Mouse (Mus musculus): ENCODE measurements around the gene Tmem63a. TPM values are rescaled to one million over a fixed set of nuclear protein-coding genes. Genes with fewer than 3 reads are reported as not detected.
"Not testable (repeated sequence)": the region's sequence is repeated elsewhere in the genome, so short reads cannot be mapped to it uniquely, and the experiment has no call there.

Gene Tmem63a
- 2.5 and 5.4 TPM in 2 replicates for polyA plus RNA-seq (2015; fragmentation: Nextera tagmentation; extraction: Ambion mirVana)

GRCm38 (mm10) chr1:180942166-180943031 lies at the start of gene Tmem63a:
Gene Tmem63a (plus strand): TSS chr1:180942344.
- Histone ChIP-seq H3K4me1 (peaks cover 25% of the 10 kb centered on the region), H3K4me3 (replicated peaks) (peak within 1 kb of the TSS; percentile 53), H3K9ac (replicated peaks) (peak within 1 kb of the TSS; percentile 36), H3K4me2 (peak within 1 kb of the TSS; percentile 93), H3K27ac (replicated peaks) (no peak within 1 kb of the TSS; the same call in 1 of the 2 replicates), H3K27me3 (replicated peaks) (peaks cover 50% of the 10 kb centered on the region), H3K36me3 (no peaks in the 10 kb centered on the region), H3K9me3 (replicated peaks) (no peaks in the 10 kb centered on the region)
- peak; percentile 42; the same call in 1 of the 2 replicates for ATAC-seq (ENCODE audit: low FRiP score)
- WGBS, result under 1% methylated on average over 73 of the region's 73 CpGs

- ATAC-seq (ENCODE audit: low FRiP score), result no peak
- H3K9me3 ChIP-seq (replicated peaks), result no peaks in the 10 kb centered on the region
- H3K4me3 ChIP-seq (replicated peaks), result no peak within 1 kb of the TSS
- WGBS, result 68% methylated on average over 10 of the region's 10 CpGs
- no peak within 1 kb of the TSS for H3K9ac ChIP-seq (replicated peaks)
- peaks cover 11% of the 10 kb centered on the region for H3K4me1 ChIP-seq
- no peak within 1 kb of the TSS for H3K27ac ChIP-seq (replicated peaks)
- H3K36me3 ChIP-seq, result no peaks in the 10 kb centered on the region
- H3K27me3 ChIP-seq (replicated peaks), result peaks cover 31% of the 10 kb centered on the region
- H3K4me2 ChIP-seq, result peak within 1 kb of the TSS; percentile 48
Measured at GRCm38 (mm10) chr1:180892808-180893207, 49.3 kb upstream of the Tmem63a start, which contains the start of gene Lefty2. Gene Lefty2 (plus strand): TSS chr1:180893108.

GRCm38 (mm10) chr1:180894088-180894987 lies 47.8 kb upstream of the Tmem63a start:
- 4% methylated on average over 48 of the region's 51 CpGs for WGBS
- not testable (repeated sequence) for H3K9me3 ChIP-seq (replicated peaks); H3K36me3 ChIP-seq; H3K9ac ChIP-seq (replicated peaks); H3K27ac ChIP-seq (replicated peaks); ATAC-seq (ENCODE audit: low FRiP score); H3K4me1 ChIP-seq
- H3K4me3 ChIP-seq (replicated peaks), result peak overlapping the region; percentile 27
- peak overlapping the region; percentile 48 for H3K4me2 ChIP-seq
- H3K27me3 ChIP-seq (replicated peaks), result peaks cover 31% of the 10 kb centered on the region

GRCm38 (mm10) chr1:180901107-180901506 lies 41.0 kb upstream of the Tmem63a start:
- H3K4me2 ChIP-seq, result no peak overlapping the region
- no peak overlapping the region for H3K27ac ChIP-seq (replicated peaks)
- ATAC-seq (ENCODE audit: low FRiP score), result no peak
- 2% methylated on average over 4 of the region's 4 CpGs for WGBS
- H3K9ac ChIP-seq (replicated peaks), result no peak overlapping the region
- H3K36me3 ChIP-seq, result peaks cover 1% of the 10 kb centered on the region; the same call in 1 of the 2 replicates
- H3K4me3 ChIP-seq (replicated peaks), result no peak overlapping the region
- peaks cover 19% of the 10 kb centered on the region for H3K4me1 ChIP-seq
- no peaks in the 10 kb centered on the region; the same call in 1 of the 2 replicates for H3K27me3 ChIP-seq (replicated peaks)
- no peaks in the 10 kb centered on the region for H3K9me3 ChIP-seq (replicated peaks)

- H3K27me3 ChIP-seq (replicated peaks), result no peaks in the 10 kb centered on the region
- peaks cover 24% of the 10 kb centered on the region for H3K4me1 ChIP-seq
- H3K9me3 ChIP-seq (replicated peaks), result no peaks in the 10 kb centered on the region
- no peak overlapping the region for H3K27ac ChIP-seq (replicated peaks)
- no peak overlapping the region for H3K4me3 ChIP-seq (replicated peaks)
- no peak for ATAC-seq (ENCODE audit: low FRiP score)
- peaks cover 19% of the 10 kb centered on the region for H3K36me3 ChIP-seq
- 38% methylated on average over 5 of the region's 5 CpGs for WGBS
- H3K4me2 ChIP-seq, result no peak overlapping the region
- no peak overlapping the region for H3K9ac ChIP-seq (replicated peaks)
Measured at GRCm38 (mm10) chr1:180902915-180903314, 39.2 kb upstream of the Tmem63a start.

- WGBS, result 39% methylated on average over 10 of the region's 10 CpGs
- Histone ChIP-seq H3K4me2 (peak overlapping the region; percentile 85), H3K9me3 (replicated peaks) (no peaks in the 10 kb centered on the region), H3K27me3 (replicated peaks) (no peaks in the 10 kb centered on the region), H3K27ac (replicated peaks) (peak overlapping the region; percentile 60), H3K4me3 (replicated peaks) (peak overlapping the region; percentile 98), H3K36me3 (peaks cover 26% of the 10 kb centered on the region), H3K4me1 (peaks cover 24% of the 10 kb centered on the region), H3K9ac (replicated peaks) (peak overlapping the region; percentile 47)
- no peak for ATAC-seq (ENCODE audit: low FRiP score)
Measured at GRCm38 (mm10) chr1:180903666-180904038, 38.5 kb upstream of the Tmem63a start.

GRCm38 (mm10) chr1:180904039-180904814 lies 37.9 kb upstream of the Tmem63a start, which contains the start of gene Pycr2:
Gene Pycr2 (plus strand): TSS chr1:180904293.
- Histone ChIP-seq H3K4me1 (peaks cover 24% of the 10 kb centered on the region), H3K9ac (replicated peaks) (peak within 1 kb of the TSS; percentile 98), H3K4me2 (peak within 1 kb of the TSS; percentile 85), H3K4me3 (replicated peaks) (peak within 1 kb of the TSS; percentile 98), H3K36me3 (peaks cover 26% of the 10 kb centered on the region), H3K27me3 (replicated peaks) (no peaks in the 10 kb centered on the region), H3K9me3 (replicated peaks) (no peaks in the 10 kb centered on the region), H3K27ac (replicated peaks) (peak within 1 kb of the TSS; percentile 91)
- peak; percentile 99 for ATAC-seq (ENCODE audit: low FRiP score)
- under 1% methylated on average over 52 of the region's 52 CpGs for WGBS

DNA sequence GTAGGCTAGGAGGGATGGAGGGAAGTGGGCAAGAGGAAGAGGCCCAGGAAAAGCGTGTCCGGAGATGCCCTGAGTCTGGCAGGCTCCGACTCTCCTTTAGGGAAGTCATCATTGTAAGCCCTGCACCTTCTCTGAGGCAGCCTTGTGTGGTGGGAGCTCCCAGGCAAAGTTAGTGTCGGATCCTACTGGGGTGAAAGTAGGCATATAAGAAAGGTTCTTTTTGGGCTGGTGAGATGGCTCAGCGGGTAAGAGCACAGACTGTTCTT lies 37.4 kb upstream of the Tmem63a start:
- Histone ChIP-seq H3K4me3 (replicated peaks) (peak overlapping the region; percentile 98), H3K36me3 (peaks cover 26% of the 10 kb centered on the region), H3K27ac (replicated peaks) (peak overlapping the region; percentile 91), H3K4me1 (peaks cover 24% of the 10 kb centered on the region), H3K9ac (replicated peaks) (peak overlapping the region; percentile 98), H3K4me2 (peak overlapping the region; percentile 85), H3K9me3 (replicated peaks) (no peaks in the 10 kb centered on the region), H3K27me3 (replicated peaks) (no peaks in the 10 kb centered on the region)
- 3% methylated on average over 5 of the region's 5 CpGs for WGBS
- ATAC-seq (ENCODE audit: low FRiP score), result peak; percentile 14; the same call in 1 of the 2 replicates

GRCm38 (mm10) chr1:180905307-180905706 lies 36.8 kb upstream of the Tmem63a start:
- Histone ChIP-seq H3K27ac (replicated peaks) (no peak overlapping the region), H3K9ac (replicated peaks) (peak overlapping the region; percentile 98), H3K4me1 (peaks cover 24% of the 10 kb centered on the region), H3K36me3 (peaks cover 26% of the 10 kb centered on the region), H3K4me3 (replicated peaks) (peak overlapping the region; percentile 98), H3K9me3 (replicated peaks) (no peaks in the 10 kb centered on the region), H3K27me3 (replicated peaks) (no peaks in the 10 kb centered on the region), H3K4me2 (peak overlapping the region; percentile 85)
- 71% methylated on average over 6 of the region's 6 CpGs for WGBS
- no peak for ATAC-seq (ENCODE audit: low FRiP score)

DNA sequence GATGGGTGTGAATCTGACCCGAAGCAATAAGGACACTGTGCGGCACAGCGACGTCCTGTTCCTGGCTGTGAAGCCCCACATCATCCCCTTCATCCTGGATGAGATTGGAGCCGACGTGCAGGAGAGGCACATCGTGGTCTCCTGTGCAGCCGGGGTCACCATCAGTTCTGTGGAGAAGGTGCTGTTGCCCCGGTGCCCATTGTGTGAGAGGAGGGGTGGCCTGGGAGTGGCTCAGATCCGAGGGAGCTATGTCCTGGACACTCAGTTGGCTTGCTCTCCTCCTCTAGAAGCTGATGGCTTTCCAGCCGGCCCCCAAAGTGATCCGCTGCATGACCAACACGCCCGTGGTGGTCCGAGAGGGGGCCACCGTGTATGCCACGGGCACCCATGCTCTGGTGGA lies 36.3 kb upstream of the Tmem63a start:
- ATAC-seq (ENCODE audit: low FRiP score), result no peak
- no peak overlapping the region for H3K4me3 ChIP-seq (replicated peaks)

More for the DNA sequence above, 36.3 kb upstream of the Tmem63a start:
- peaks cover 26% of the 10 kb centered on the region for H3K36me3 ChIP-seq
- H3K4me1 ChIP-seq, result peaks cover 24% of the 10 kb centered on the region
- no peaks in the 10 kb centered on the region for H3K27me3 ChIP-seq (replicated peaks)
- 94% methylated on average over 17 of the region's 17 CpGs for WGBS
- no peak overlapping the region for H3K27ac ChIP-seq (replicated peaks)
- H3K9me3 ChIP-seq (replicated peaks), result no peaks in the 10 kb centered on the region
- peak overlapping the region; percentile 85 for H3K4me2 ChIP-seq
- no peak overlapping the region for H3K9ac ChIP-seq (replicated peaks)

All from neural tube, embryonic 15.5 days (tissue).